Mouse (Mus musculus) gastrocnemius, postnatal 14 days (tissue): ENCODE results near the gene Esrrg. TPM values are rescaled to one million over a fixed set of nuclear protein-coding genes. Genes with fewer than 3 reads are reported as not detected.
A peak's percentile ranks its signal among the peaks of the same experiment; 100 is the strongest.

Source experiments
- DNase-seq: peaks from one replicate; pipeline ENCODE4 v3.0.0; 2021; ENCODE audit warnings: mixed read lengths
- intact Hi-C: fragments of 180-260 bp; cut with DNase I; formaldehyde crosslinking; loops from one replicate; pipeline ENCODE4 v1.15.1; 2025; ENCODE audit warnings: low total_unique reads
- total RNA-seq, 2 experiments: library from RNA; stranded (reverse); gene quantifications; 2 replicates each; pipeline ENCODE4 v1.2.3; 2021

Esrrg gene
- total RNA-seq, 2 experiments from 2014 or later, result 10.5 to 16.2 TPM

DNA sequence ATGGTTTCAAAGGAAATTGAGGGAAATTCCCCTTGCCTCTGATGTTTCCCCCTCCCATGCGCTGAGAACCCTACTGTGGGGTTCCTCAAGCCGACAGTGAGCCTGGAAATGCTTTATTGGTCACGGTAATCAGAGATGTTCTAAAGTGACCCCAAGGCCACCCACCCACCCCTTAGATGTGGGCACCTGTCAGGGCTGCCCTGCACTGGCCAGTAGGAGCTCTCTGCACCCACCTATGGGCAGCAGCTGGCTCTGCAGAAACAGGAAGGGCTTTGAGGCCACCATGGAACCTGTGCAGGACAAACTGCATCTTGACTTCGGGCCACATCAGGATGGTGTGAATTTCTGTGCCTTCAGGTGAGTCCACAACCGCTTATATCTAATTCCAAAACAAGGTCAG, 401.3 kb downstream of the Esrrg start:
- intact Hi-C loops, result no loop called here
- DNase-seq, result no peak

DNA sequence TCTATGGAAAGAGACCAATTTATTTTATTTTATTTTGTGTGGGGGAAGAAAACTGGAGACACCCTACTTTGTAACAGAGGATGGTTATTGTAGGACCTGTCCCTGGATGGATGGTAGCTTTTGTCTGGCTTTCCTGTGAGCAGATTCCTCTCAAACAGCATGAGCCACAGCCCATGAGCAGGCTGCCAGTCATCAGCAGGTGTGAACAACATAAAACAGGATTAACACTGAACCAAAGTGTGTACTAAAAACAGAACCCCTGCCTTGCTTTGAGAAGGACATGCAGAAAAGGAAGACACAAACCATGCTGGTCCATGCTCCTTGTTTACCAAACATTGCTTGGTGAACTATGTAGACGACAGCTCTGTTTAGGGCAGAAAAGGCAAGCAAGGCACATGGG, 402.3 kb downstream of the Esrrg start:
- DNase-seq, result no peak

DNA sequence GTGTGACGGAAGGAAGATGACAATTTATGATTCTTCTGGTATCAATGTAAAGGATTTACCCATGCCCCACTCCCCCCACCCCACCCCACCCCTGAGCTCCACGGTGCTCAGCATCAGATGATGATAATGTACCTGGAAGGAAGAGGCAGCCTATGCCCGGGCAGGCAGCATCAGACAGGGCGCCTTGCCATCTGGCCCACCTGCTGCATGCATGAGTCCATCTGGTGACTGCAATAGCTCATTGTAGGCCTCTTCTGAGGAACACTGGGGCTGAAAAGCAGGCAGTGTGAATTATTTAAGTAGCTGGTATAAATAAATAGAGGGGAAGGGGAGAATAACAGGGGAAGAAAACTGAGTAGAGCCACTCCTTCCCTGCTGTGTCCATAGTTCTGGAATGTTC, 405.8 kb downstream of the Esrrg start:
- DNase-seq, result no peak
- intact Hi-C loops, result no loop called here

More for the DNA sequence above, 402.3 kb downstream of the Esrrg start:
- intact Hi-C loops, result no loop called here

GRCm38 (mm10) chr1:188017956-188018862, 409.6 kb downstream of the Esrrg start:
- DNase-seq, result no peak
- intact Hi-C loops, result no loop called here

DNA sequence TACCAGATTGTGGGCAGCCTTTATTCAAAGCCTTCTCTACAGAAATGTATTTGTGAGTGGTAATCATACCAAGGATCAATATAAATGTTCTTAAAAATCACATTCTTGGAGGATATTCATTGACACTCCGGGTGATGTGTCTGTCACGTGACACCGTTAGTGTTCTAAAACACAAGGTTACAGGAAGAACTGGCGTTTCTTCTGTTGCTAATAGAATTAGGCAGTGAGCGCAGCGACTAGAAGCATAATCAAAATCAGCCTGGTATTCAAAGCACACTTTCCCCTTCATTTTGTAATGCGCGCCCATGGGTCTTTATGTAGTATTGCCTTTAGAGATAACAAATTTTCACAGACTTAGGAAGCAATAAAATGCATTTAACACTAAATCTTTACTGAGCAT, 420.6 kb downstream of the Esrrg start:
- intact Hi-C loops, result no loop called here

GRCm38 (mm10) chr1:188030116-188030515, 421.5 kb downstream of the Esrrg start:
- DNase-seq, result no peak
- intact Hi-C loops, result no loop called here

More for the DNA sequence above, 420.6 kb downstream of the Esrrg start:
- no peak for DNase-seq

DNA sequence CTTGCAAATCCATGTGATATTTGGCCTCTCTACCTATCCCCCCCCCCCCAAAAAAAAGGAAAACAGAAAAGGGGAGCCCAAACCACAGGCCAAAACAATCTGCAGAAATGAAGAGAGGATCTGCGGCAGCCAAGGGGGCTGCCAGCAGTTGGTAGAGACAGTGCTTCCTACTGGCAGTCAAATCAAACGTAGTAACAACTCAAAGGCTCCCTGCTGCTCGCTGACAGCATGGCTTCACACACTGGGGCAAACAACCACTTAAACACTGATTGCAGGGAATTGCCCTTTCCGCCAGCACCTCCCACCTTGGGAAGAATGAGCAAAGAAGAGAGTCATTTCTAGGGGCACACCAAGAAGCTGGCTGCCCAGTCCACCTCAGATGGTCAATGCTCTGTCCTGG, 422.7 kb downstream of the Esrrg start:
- intact Hi-C loops, result no loop called here
- DNase-seq, result no peak

GRCm38 (mm10) chr1:188035957-188036356, 427.4 kb downstream of the Esrrg start:
- no peak for DNase-seq
- intact Hi-C loops, result no loop called here

- intact Hi-C loops, result no loop called here
- DNase-seq, result no peak
Measured at GRCm38 (mm10) chr1:188046691-188047121, 438.1 kb downstream of the Esrrg start.

DNA sequence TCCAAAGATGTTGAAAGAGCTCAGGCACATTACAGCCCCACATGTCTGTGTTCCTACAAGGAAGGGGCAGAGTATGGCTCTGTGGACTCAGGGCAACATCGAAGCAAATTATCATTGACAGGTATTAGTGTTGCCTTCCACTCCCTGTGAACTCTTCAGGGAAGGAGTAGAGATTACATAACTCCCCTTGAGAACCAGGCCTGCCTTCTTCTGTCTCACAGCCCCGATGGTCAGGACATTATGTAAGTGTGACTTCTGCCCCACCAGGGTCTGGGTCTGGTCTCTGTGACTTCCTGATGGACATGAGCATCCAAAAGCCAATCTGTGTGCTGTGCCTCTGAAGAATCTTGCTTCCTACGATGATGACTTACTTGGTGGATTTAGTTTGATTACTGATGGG, 438.6 kb downstream of the Esrrg start:
- intact Hi-C loops, result no loop called here
- DNase-seq, result no peak

DNA sequence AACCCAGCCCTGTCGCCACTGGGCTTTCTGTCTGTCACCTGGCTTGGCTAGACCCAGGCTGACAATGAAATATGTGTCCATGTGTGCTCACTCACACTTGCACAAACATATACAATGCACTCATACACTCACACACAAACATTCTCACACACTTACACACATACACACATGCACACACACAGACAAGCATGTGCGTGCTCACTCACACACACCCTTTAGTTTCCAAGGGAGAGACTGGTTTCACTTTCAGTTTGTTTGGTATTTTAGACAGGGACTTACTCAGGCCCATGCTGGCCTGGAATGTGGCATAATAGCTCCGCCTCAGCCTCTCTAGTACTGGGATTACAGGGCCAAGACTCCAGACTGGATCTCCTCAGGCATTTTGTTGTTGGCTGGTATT, 447.3 kb downstream of the Esrrg start:
- intact Hi-C loops, result no loop called here
- no peak for DNase-seq

- peak; percentile 28 for DNase-seq
- intact Hi-C loops, result no loop called here
Measured at GRCm38 (mm10) chr1:188057892-188058291, 449.3 kb downstream of the Esrrg start.

- no peak for DNase-seq
Measured at GRCm38 (mm10) chr1:188059006-188059405, 450.4 kb downstream of the Esrrg start.

GRCm38 (mm10) chr1:188060493-188060892, 451.9 kb downstream of the Esrrg start:
- no peak for DNase-seq
- intact Hi-C loops, result no loop called here

More at GRCm38 (mm10) chr1:188059006-188059405, 450.4 kb downstream of the Esrrg start:
- intact Hi-C loops, result no loop called here

DNA sequence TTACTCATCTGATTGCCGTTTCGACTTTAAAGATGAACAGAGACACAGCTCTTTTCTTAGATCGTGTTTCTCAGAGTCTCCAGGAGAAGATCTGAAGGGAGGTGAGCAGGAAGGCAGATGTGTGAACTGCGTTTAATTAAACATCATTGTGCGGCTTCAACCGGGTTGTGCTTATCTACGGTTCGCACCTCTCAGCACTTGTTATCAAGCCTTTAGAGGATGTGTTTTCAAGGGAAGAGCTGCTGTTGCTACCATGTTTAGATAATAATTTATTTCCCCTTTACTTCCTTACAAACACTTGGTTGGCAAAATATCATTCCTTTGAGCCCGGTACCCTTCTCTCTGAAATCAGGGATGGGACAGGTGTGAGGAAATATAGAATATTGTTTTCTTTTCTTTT, 460.2 kb downstream of the Esrrg start:
- intact Hi-C loops, result no loop called here
- DNase-seq, result no peak

GRCm38 (mm10) chr1:188069849-188070248, 461.3 kb downstream of the Esrrg start:
- DNase-seq, result no peak
- intact Hi-C loops, result no loop called here

DNA sequence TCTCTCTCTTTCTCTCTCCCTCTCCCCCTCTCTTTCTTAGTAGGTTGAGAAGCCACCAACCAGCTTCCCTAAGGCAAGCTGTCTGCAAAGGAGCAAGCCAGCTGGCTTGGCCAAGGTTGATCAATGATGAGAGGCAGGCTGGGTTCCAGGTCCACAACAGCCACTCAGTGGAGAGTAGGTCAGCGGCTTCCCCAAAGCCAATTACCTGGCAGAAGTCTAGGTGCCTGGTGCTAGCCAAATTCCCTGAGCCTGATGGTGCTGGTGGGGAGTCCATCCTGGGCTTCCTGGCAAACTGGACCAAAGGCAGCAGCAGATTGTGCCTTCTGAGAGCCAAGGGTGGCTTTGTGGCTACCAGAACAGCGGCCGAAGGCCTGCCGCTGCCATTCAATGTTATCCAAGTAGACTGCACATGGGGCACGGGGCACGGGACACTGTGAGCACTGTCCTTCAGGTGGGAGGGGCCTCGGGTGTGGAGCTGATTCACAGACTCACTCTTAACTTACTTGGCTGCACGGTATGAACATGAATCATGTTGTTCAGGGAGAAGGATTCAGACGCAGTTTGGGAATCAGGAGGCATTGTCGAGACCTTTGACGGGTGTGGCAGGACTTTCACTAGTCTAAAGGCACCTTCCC, 469.1 kb downstream of the Esrrg start:
- peak; percentile 10 for DNase-seq
- intact Hi-C loops, result no loop called here

- DNase-seq, result no peak
- intact Hi-C loops, result no loop called here
Measured at GRCm38 (mm10) chr1:188080261-188080875, 471.8 kb downstream of the Esrrg start.

- no peak for DNase-seq
- intact Hi-C loops, result no loop called here
Measured at GRCm38 (mm10) chr1:188082665-188083640, 474.4 kb downstream of the Esrrg start.
